Mouse (Mus musculus): ENCODE results near the gene Hsdl2.
"Not testable (repeated sequence)": the region's sequence is repeated elsewhere in the genome, so short reads cannot be mapped to it uniquely, and the experiment has no call there.

The Hsdl2 gene

DNA sequence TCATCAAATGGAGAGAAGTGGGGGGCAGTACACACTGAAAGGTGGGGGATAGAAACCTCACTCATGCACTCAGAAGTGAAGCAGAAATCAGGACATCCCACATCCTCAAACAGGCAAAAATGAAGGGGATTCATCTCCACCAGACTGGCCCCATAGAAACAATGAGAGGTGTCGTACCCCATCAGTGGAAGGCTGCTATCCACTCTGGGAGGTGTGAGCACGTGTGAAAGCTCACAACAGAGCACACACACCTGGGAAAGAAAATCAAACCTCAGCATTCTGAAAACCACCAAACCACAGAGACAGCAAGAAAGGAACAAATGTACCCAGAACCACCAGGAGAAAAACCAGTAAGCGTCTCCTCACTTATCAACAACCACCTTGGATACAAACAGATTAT, 17.2 kb upstream of the Hsdl2 start:
- no peak for DNase-seq (ENCODE audit: low read depth, low spot score)

DNA sequence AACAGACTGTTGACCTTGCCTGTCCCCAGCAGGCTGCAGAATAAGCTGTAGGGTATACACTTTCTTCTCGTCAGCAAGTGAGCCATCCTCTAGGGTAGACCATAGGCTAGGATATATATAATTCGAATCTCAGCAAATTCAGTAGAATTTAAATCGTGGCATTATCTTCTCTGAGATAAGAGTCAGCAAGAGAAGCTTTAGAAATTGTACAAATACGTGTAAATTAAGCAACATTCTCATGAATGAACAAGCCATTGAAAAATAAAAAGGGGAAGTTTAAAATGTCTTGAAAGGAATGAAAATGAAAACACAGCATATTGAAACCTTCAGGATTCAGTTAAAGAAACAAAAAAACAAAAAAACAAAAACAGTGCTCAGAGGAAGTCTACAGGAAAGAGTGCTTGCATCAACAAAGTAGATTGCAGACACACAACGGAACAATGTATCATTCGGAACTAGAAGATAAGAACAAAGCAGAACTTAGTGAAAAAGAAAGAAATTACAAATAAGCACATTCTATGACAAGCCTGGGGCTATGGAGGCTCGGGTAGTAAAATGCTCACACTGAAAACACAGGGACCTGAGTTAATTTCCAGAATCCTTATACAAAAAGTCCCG, 15.7 kb upstream of the Hsdl2 start:
- DNase-seq (ENCODE audit: low read depth, low spot score) = no peak

DNA sequence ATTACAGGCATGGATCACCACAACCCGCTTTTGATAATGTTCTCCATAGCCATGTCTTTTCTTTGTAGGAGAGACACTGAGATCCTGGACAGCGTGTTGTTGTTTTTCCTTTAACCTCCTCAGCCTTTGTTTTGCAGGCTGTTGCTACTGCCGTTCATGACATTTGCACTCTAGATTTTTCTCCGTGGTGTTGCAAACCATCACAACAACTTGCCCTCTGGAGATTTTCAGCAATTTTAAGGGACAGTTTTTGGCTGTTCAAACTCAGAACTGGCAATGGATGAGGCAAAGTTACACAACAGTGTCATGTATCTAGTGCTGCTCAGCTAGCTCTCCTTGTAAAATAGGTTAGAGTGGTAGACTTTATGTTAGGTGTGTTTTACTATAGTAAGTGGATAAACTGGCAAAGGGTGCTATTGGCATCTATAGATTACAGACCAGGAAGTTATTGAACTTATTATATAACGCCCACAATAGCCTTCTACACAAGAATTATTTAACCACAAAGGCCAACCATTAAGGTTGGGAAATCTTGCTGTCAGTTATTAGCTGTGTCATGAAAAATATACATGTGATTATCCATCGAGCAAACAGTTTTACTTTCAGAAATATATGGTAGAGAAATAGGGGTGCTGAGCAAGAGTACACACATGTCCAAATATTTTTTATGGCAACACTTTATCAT, 13.6 kb upstream of the Hsdl2 start:
- DNase-seq (ENCODE audit: low read depth, low spot score) = no peak

DNA sequence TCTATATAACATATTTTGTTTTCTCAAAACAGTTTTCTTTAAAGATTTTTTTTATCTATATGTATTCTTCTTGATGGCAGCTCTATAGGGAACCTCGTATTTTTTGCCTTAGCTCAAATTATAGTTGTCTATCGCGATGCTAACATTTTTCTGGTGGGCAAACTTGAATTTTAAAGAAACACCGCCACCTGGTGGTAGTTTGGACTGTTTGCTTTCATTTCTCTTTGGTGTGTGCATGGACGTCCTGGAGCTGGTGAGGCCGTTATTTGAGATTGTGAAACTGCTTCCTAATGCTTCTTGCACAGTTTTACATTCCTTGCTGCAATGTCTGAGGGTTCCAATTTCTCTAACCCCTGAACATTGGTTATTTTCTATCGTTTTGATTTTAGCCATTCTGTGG, 11.8 kb upstream of the Hsdl2 start:
- peak; percentile 58 for DNase-seq (ENCODE audit: low read depth, low spot score)

DNA sequence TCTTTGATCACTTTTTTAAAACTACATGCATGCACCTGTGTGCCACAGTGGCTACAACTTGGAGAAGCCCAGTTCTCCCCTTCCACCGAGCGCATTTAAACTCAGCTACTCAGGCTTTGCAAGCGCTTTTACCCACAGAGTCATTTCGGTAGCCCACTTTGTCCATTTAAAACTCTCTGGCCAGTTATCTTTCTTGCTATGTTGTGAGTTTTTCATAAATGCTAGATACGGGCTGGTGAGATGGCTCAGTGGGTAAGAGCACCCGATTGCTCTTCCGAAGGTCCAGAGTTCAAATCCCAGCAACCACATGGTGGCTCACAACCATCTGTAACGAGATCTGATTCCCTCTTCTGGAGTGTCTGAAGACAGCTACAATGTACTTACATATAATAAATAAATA, 10.8 kb upstream of the Hsdl2 start:
- DNase-seq (ENCODE audit: low read depth, low spot score) = not testable (repeated sequence)

DNA sequence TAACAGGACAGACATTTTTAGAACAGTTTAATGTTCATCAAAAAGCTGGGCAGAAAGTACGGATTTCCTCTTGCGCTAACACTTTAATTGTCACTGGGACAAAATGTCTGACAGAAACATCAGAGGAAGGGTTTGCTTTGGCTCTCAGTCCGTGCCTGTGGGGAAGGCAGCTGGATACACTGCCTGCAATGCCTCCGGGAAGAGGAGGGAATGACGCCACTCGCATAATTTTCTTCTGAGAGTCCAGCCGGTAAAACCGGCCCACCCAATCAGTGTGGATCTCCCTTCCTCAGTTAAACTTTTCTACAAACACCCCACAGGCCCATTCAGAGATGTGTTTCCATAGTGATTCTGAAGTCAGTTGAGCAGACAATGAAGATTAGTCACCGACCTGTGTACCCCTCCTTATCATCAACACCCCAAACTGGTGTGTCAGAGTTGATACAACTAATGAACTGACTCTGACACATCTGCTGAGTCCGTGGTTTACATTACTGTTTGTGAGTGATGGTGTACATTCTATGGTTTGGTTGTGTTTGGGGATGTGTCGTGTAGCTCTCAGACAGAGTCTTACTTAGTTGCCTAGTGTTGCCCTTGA, 8.7 kb upstream of the Hsdl2 start:
- no peak for DNase-seq (ENCODE audit: low read depth, low spot score)

DNA sequence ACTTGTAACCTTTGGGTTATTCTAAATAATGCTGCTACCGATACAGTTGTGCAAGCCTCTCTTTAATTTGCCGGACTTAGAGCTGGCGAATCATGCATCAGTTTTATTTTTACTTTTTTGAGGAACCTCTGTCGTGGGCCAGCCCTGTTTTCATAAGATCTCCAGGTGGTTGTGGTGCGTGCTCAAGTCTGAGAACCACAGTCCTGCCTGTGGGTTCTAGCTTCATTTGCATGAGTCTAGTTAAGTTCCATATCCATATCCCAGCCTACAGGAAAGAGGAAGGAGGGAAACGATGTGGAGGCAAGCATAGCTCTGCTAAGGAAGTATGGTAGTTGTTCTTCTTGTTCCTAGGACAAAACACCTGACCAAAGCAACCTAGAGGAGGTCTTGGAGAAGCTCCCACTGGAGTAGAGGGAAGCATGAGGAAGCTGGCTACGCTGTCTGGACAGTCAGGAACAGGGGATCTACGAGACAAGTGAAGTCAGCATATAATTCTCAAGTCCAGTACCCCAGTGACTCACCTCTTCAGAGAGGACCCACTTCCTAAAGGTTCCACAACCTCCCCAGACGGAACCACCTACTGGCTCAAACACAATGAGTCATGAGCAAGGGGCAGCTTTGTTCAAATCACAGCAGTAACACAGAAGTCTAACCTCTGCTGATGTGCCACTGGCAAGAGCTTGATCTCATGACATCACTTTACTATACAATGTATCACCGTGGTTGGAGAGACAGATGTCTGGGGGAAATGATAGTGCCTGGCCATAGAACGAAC, 6.0 kb upstream of the Hsdl2 start:
- DNase-seq (ENCODE audit: low read depth, low spot score) = no peak

DNA sequence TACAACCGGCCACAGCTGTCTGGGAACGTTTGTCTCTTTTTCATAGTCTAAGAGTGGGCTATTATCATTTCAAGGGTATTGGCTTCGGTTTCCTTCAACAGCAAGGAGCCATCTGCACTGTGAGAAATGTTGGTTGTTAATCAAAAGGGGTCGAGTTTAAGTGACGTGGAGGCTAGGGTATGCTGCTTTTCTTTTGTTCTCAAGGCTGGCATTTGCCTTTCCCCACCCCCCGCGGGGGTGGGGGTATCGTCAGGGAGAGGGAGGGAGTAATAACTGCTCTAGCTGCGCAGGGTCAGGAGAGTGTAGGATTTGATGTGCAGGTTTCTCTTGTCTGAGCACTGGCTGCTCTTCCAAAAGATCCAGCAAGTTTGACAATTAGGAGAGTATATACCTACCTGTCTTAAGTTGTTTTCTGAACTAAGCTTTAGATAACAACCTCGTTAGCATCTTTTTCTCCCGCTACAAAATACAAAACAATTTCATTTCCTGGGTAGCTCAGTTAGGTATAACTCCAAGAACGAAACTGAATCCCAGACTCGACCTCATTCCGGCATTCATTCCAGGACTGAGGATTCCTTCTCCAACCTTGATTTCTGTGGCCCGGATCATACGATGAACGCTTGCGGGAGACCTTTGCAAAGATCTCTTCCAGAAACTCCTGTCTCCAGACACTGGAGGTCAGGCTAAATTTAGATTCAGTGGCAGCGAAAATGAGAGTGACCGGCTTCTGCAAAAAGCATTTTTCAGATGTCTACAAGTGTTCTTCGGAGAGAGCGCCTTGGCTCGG, 675 bp upstream of the Hsdl2 start:
- DNase-seq (ENCODE audit: low read depth, low spot score) = peak; percentile 24

DNA sequence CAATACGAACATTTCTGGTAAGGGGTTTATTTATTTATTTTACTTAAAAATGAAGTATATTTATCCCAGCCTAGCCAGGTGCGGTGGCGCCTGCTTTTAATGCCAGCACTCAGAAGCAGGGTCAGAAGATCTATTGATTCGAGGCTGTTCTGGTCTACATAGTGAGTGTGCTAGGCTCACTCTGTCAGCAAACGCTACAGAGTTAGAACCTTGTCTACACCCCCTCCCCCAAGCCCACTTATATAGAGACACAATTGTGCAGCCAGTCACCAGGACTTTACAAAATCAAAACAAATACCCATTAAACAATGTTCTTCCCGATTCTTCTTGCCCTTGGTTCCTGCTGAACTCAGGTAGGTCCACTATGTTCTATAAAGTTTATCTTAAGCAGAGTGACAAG, 823 bp downstream of the Hsdl2 start:
- no peak for DNase-seq (ENCODE audit: low read depth, low spot score)

DNA sequence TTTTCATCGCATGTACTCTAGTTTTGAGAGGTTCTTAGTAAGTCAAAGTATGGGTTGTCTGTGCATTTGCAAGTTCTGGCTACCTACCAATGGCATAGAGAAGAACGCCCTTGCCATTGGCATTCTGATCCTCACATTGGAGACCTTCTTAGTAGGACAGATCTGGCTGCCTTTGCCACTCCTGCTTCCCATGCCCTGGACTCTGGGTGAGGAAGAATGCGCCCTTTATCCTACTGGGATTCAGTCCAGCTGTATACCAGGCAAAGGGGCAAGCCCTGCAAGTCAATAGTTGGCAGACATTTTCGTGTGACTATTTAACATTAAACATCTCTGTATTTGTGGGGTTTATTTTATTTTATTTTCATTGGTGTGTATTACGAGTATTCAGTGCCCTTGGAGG, 3.7 kb downstream of the Hsdl2 start:
- no peak for DNase-seq (ENCODE audit: low read depth, low spot score)

DNA sequence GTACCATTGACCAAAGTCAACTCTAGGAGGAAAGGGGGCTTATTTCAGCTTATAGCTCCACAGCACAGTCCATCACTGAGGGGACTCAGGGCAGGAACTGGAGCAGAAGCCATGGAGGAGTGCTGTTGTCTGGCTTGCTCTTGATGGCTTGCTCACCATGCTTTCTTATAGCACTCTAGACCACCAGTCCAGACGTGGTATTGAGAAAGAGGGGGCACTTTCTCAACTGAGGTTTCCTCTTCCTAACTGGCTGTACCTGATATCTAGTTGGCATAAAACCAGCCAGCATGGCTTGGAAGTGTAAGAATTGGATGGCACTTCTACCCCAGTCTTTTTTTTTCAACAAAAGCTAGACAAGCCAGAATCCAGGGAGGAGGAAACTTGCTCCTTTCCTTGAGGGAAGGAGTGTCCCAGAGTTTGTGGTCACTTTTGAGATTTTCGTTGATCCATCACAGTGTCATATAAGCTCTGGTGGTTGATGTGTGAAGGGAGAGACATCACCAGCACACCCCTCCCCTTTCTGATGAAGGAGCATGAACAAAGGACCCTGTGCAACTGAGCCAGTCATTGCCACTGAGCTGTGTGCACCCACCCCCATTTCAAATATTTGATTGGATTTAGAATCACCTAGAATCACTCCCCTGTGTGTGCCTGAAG, 6.0 kb downstream of the Hsdl2 start:
- no peak for DNase-seq (ENCODE audit: low read depth, low spot score)

DNA sequence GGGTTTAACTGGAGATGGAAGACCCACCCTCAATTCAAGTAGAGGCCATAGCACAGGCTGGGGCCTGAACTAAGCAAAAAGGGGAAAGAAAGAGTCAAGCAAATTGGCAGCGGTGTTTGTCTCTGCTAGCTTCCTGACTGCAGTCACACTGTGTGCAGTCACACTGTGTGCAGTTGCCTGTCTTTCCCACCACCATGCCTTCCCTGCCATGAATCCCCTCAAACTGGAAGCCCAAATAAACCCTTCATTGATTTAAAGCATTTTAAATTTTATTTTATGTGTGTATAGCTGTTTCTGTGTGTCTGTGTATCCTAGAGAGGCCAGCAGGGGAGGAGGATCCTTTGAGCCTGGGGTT, 6.5 kb downstream of the Hsdl2 start:
- DNase-seq (ENCODE audit: low read depth, low spot score) = no peak

DNA sequence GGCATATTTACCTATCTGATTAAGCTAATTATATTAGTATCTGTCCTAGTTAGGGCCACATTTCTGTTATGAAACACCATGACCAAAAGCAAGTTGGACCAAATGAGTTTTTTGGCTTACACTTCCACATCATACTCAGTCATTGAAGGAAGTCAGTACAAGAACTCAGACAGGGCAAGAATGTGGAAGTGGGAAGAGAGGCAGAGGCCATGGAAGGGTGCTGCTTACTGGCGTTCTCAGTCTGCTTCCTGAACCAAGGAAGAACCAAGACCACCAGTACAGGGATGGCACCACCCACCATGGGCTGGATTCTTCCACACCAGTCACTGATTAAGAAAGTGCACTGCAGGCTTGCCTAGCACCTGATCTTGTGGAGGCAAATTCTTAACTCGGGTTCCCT, 13.3 kb downstream of the Hsdl2 start:
- no peak for DNase-seq (ENCODE audit: low read depth, low spot score)

DNA sequence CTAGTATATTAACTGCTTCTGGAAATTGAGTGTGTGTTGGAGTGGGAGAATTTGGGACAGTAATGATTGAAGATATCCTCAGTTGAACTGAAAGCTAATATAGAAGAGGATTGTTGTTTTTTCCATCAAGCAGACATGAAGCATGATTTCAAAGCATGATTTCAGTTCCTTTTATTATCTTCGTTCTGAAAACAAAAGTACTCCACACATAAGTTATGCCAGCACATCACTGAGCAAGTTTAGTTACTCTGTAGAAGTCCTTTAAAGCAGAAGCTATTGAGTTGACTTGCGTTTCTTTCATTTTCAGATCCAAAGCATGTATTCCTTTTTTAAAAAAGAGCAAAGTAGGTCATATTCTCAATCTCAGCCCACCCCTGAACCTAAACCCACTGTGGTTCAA, 15.2 kb downstream of the Hsdl2 start:
- DNase-seq (ENCODE audit: low read depth, low spot score) = no peak

DNA sequence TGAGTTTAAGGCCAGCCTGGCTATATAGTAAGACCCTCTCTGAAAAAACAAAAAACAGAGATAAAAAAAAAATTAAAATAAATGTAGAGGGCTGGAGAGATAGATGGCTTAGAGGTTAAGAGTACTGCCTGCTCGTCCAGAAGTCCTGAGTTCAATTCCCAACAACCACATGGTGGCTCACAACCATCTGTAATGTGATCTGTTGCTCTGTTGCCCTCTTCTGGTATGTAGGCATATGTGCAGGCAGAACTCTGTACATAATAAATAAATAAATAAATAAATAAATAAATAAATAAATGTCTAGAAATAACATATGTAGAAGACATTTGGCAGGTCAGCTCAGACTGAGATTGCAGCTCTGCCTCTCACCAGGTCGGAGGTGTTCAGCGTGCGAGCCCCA, 21.3 kb downstream of the Hsdl2 start:
- no peak for DNase-seq (ENCODE audit: low read depth, low spot score)

DNA sequence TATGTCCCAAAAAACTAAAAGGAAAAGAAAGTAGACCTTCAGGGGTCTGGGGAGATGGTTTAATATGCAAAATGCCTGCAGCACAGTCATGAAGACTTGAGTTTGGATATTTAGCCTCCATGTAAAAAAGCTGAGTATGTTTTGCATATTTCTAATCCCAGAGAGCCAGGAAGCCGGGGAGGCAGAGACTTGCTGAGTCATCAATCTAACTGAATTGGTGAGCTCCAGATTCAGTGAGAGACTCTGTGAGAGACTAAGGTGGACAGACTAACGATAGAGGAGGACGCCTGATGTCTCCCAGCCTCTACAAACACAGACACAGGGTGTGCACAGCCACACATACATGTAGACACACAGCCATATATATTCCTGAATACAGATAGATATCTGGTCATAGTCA, 23.5 kb downstream of the Hsdl2 start:
- DNase-seq (ENCODE audit: low read depth, low spot score) = no peak

DNA sequence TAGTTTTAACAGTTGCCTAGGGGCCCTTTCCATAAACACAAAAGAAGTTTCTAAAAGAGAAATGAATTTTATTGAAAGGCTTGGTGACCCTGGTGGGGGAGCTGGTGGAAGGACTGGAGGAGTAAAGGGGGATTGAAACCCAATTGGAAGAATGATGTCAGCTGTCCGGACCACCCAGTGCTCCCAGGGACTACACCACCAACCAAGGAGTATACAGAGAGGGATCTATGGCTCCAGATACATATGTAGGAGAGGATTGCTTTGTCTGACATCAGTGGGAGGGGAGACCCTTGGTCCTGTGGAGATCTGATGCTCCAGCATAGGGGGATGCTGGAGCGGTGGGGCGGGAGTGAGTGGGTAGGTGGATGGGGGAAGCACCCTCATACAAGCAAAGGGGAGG, 24.1 kb downstream of the Hsdl2 start:
- DNase-seq (ENCODE audit: low read depth, low spot score) = no peak

DNA sequence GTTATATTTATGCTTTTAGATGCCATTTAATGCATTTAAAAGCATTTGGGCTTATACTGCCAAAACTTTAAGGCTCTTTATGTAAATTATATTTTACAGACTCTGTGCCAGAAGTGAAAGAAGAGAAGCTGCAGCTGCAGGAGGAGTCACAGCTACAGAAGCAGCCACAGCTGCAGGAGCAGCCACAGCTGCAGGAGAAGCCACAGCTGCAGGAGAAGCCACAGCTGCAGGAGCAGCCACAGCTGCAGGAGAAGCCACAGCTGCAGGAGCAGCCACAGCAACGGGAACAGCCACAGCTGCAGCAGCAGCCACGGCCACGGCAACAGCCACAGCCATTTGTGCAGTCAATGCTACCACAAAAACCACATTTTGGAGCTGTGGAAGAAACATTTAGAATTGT, 29.0 kb downstream of the Hsdl2 start:
- DNase-seq (ENCODE audit: low read depth, low spot score) = no peak

DNA sequence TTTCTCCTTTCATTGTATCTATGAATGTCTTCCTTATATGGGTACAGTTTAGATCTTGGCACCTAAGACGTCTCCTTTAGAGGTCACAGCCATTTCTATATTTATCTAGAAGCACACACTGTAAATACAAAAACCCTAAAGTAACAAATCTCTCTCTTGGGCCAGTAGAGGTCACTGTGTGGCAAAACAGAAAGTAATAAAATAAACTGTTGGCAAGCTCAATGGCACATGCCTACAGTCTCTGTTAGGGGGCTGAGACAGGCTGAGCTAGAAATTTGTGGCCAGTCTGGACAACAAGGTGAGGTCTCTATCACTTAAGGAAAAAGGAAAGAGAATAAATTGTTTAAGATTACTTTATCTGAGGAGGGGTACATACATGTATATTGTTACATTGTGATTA, 33.6 kb downstream of the Hsdl2 start:
- DNase-seq (ENCODE audit: low read depth, low spot score) = peak; percentile 13

DNA sequence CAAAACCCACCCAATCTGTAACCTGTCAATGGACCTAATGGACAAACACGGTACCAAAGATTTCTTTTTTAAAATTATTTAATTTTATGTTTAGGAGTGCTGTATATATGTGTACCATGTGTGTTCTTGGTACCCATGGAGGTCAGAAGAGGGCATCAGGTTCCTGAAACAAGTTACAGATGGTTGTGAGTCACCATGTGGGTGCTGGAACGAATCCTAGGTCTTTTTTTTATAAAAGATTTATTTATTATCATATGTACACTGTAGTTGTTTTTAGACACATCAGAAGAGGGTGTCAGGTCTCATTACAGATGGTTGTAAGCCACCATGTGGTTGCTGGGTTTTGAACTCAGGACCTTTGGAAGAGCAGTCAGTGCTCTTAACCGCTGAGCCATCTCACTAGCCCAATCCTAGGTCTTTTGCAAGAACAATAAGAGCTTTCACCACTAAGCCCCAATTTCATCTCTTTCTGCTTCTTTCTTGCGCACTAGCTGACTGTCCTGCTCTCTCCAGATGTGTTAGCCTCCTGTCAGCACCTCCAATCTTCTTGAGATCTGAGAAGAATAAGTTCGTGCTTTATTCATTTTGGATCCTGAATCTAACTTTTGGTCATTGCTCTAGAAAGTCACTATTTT, 38.4 kb downstream of the Hsdl2 start:
- no peak for DNase-seq (ENCODE audit: low read depth, low spot score)

DNA sequence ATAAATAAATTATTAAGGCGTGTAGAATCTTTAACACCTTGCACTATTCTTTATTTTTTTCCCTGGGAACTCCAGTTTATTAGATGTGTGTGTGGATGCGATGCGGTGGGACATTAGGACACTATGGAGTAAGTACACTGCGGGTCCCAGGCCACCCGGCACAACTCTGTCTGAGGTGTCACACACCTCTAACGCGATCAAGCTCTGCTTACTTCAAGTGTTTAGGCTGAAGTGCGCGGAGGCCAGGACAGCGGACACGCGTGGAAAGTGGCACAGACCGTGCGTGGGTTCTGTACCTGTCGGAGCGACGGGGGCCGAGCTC, 44.3 kb downstream of the Hsdl2 start:
- DNase-seq (ENCODE audit: low read depth, low spot score) = no peak

All from retina, postnatal 7 days (tissue).